Mouse (Mus musculus) limb, embryonic 14.5 days (tissue): ENCODE results near the gene Zfp202. TPM values are rescaled to one million over a fixed set of nuclear protein-coding genes. Genes with fewer than 3 reads are reported as not detected.

Experiments used
- ATAC-seq: fragments of 200-750 bp; cut with Nextera tagmentation; 2 replicates; pipeline ENCODE4 v1.8.0; 2017; ENCODE audit warnings: low read depth, moderate number of reproducible peaks, moderate TSS enrichment; ENCODE audit not compliant: low FRiP score
- DNase-seq: peaks from one replicate; pipeline ENCODE4 v3.0.0-alpha.2; 2015; ENCODE audit warnings: low spot score
- H3K27ac ChIP-seq: fragments of 300-500 bp; sonication (generic); replicated peaks from 2 replicates; pipeline ENCODE4 v1.5.1; 2014; ENCODE audit warnings: low read depth, mild to moderate bottlenecking, low read length, moderate library complexity, mixed read lengths
- H3K27me3 ChIP-seq: fragments of 300-500 bp; sonication (generic); 2 replicates; pipeline ENCODE4 v1.6.1; 2014; ENCODE audit warnings: low read length, mixed read lengths; ENCODE audit not compliant: control insufficient read depth, insufficient read depth
- H3K36me3 ChIP-seq: fragments of 300-500 bp; sonication (generic); 2 replicates; pipeline ENCODE4 v1.6.1; 2014; ENCODE audit warnings: mild to moderate bottlenecking, low read length, moderate library complexity, mixed read lengths; ENCODE audit not compliant: control insufficient read depth, insufficient read depth
- H3K4me1 ChIP-seq: fragments of 300-500 bp; sonication (generic); 2 replicates; pipeline ENCODE4 v1.6.1; 2014; ENCODE audit warnings: antibody characterized with exemption, low read length, mixed read lengths; ENCODE audit not compliant: control insufficient read depth, insufficient read depth
- H3K4me2 ChIP-seq: fragments of 300-500 bp; sonication (generic); replicated peaks from 2 replicates; pipeline ENCODE4 v1.6.1; 2014; ENCODE audit warnings: low read depth, mild to moderate bottlenecking, low read length, moderate library complexity; ENCODE audit not compliant: severe bottlenecking
- H3K4me3 ChIP-seq: fragments of 300-500 bp; sonication (generic); replicated peaks from 2 replicates; pipeline ENCODE4 v1.5.1; 2014; ENCODE audit warnings: low read length
- H3K9ac ChIP-seq: fragments of 300-500 bp; sonication (generic); 2 replicates; pipeline ENCODE4 v1.6.1; 2014; ENCODE audit warnings: mild to moderate bottlenecking, low read depth, low read length, moderate library complexity; ENCODE audit not compliant: severe bottlenecking
- H3K9me3 ChIP-seq: fragments of 300-500 bp; sonication (generic); 2 replicates; pipeline ENCODE4 v1.6.1; 2016; ENCODE audit warnings: low read length; ENCODE audit not compliant: control insufficient read depth
- POLR2A ChIP-seq: fragments of 200-500 bp; IDR thresholded peaks from 2 replicates; pipeline ENCODE4 v1.8.0; 2012; ENCODE audit warnings: inconsistent platforms, mild to moderate bottlenecking, moderate library complexity, borderline replicate concordance; ENCODE audit not compliant: insufficient read depth, insufficient read length; ENCODE audit errors: extremely low read depth
- WGBS: fragments of 180-500 bp; shearing (Covaris S2); extraction: QIAGEN DNeasy Blood & Tissue Kit; methylation state at CpG from one replicate; pipeline ENCODE4 v1.1.7; 2014; 5-methylcytosine and 5-hydroxymethylcytosine counted together
- polyA plus RNA-seq, 2 experiments: library from polyadenylated mRNA; depleted of rRNA in 1 of 2; stranded (reverse) in 1 of 2; unstranded in 1 of 2; fragments of >200 nt; fragmentation: Nextera tagmentation in 1 of 2; extraction: Ambion mirVana in 1 of 2; gene quantifications; 2 replicates each; pipeline versions ENCODE4 v1.2.1 to v1.2.3; 2012 to 2014

Zfp202 gene
- polyA plus RNA-seq, 2 experiments = 6.3 to 6.7 TPM

- H3K4me2 ChIP-seq = peak overlapping the region; percentile 68
- ATAC-seq (peak; percentile 71), DNase-seq (peak; percentile 35)
- no peak for TF ChIP-seq POLR2A
- no peak overlapping the region for H3K27ac ChIP-seq
- no peaks in the 10 kb centered on the region for H3K9me3 ChIP-seq
- no peaks in the 10 kb centered on the region for H3K36me3 ChIP-seq
- peak overlapping the region; percentile 40; the same call in 1 of the 2 replicates for H3K9ac ChIP-seq
- H3K4me1 ChIP-seq = peaks cover 6% of the 10 kb centered on the region; the same call in 1 of the 2 replicates
- WGBS = 1% methylated on average over 15 of the region's 15 CpGs
- H3K27me3 ChIP-seq = peaks cover 12% of the 10 kb centered on the region
- H3K4me3 ChIP-seq = peak overlapping the region; percentile 42
Observed at GRCm38 (mm10) chr9:40241223-40241801, 49.2 kb downstream of the Zfp202 start.

- no peak for ATAC-seq
Observed at GRCm38 (mm10) chr9:40241951-40242888, 50.1 kb downstream of the Zfp202 start.

GRCm38 (mm10) chr9:40245466-40245865 lies 53.4 kb downstream of the Zfp202 start:
- H3K27me3 ChIP-seq = peaks cover 6% of the 10 kb centered on the region; the same call in 1 of the 2 replicates
- no peak overlapping the region for H3K27ac ChIP-seq
- no peaks in the 10 kb centered on the region for H3K36me3 ChIP-seq
- H3K4me3 ChIP-seq = no peak overlapping the region
- TF ChIP-seq POLR2A = no peak
- H3K4me1 ChIP-seq = peaks cover 6% of the 10 kb centered on the region; the same call in 1 of the 2 replicates
- no peak overlapping the region for H3K9ac ChIP-seq
- 40% methylated on average over 9 of the region's 9 CpGs for WGBS
- ATAC-seq (no peak), DNase-seq (no peak)
- H3K4me2 ChIP-seq = no peak overlapping the region
- H3K9me3 ChIP-seq = no peaks in the 10 kb centered on the region

More at GRCm38 (mm10) chr9:40241951-40242888, 50.1 kb downstream of the Zfp202 start:
- Histone ChIP-seq H3K9me3 (no peaks in the 10 kb centered on the region), H3K27me3 (peaks cover 12% of the 10 kb centered on the region), H3K36me3 (no peaks in the 10 kb centered on the region), H3K27ac (no peak overlapping the region), H3K4me1 (peaks cover 6% of the 10 kb centered on the region; the same call in 1 of the 2 replicates), H3K4me2 (peak overlapping the region; percentile 68), H3K9ac (peak overlapping the region; percentile 40; the same call in 1 of the 2 replicates), H3K4me3 (peak overlapping the region; percentile 42)
- 53% methylated on average over 13 of the region's 13 CpGs for WGBS
- TF ChIP-seq POLR2A = no peak
- DNase-seq = no peak

DNA sequence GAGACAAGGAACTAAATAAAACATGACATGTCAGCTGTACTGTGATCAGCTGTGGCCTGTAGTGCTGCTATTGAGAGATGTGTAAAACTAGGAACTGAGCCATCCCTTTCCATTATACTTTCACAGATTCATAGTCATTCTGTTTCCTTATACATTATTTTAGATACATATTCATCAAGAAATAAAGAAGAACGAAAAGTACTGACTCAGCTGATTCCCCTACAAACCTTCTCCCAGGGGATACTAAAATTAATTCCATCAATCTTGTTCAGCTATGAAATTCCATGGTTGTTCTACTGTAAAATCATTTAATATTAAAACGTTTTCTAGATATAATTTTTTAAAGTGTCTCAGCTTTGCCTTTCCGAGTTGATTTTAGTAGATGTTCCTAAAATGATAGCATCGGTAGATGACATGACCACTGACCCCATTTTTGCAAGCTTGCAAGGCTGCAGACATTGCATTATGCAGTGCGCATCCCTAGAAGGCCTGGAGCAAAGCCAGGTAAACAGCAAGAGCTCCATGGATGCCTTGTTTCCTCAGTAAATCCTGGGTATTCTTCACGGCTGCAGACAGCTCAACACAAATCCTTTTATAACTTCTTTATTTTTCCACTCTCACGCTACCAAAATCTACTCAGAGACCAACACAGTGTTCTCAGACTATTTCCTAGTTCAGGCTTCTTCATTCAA lies 54.0 kb downstream of the Zfp202 start:
- Histone ChIP-seq H3K27ac (no peak overlapping the region), H3K9me3 (no peaks in the 10 kb centered on the region), H3K4me2 (no peak overlapping the region), H3K4me3 (no peak overlapping the region), H3K27me3 (no peaks in the 10 kb centered on the region), H3K36me3 (no peaks in the 10 kb centered on the region), H3K9ac (no peak overlapping the region), H3K4me1 (peaks cover 6% of the 10 kb centered on the region; the same call in 1 of the 2 replicates)
- no peak for ATAC-seq
- TF ChIP-seq POLR2A = no peak
- WGBS = 86% methylated on average over 7 of the region's 7 CpGs
- DNase-seq = no peak

- peak; percentile 16 for DNase-seq
- Histone ChIP-seq H3K36me3 (no peaks in the 10 kb centered on the region), H3K27ac (no peak overlapping the region), H3K9me3 (no peaks in the 10 kb centered on the region), H3K27me3 (no peaks in the 10 kb centered on the region), H3K4me1 (peaks cover 6% of the 10 kb centered on the region; the same call in 1 of the 2 replicates), H3K4me3 (no peak overlapping the region), H3K4me2 (no peak overlapping the region), H3K9ac (no peak overlapping the region)
- WGBS = 78% methylated on average over 6 of the region's 6 CpGs
- TF ChIP-seq POLR2A = no peak
- ATAC-seq = peak; percentile 67; the same call in 1 of the 2 replicates
Observed at GRCm38 (mm10) chr9:40246702-40247101, 54.6 kb downstream of the Zfp202 start.
